Mouse (Mus musculus) forebrain, embryonic 11.5 days (tissue): Measurements from ENCODE around the gene Sept10. TPM values are rescaled to one million over a fixed set of nuclear protein-coding genes. Genes with fewer than 3 reads are reported as not detected.

Experiments
- ATAC-seq: fragments of 200-750 bp; cut with Nextera tagmentation; replicated peaks from 2 replicates; pipeline ENCODE4 v1.8.0; 2017; ENCODE audit warnings: moderate TSS enrichment; ENCODE audit not compliant: low FRiP score
- DNase-seq: peaks from one replicate; pipeline ENCODE4 v3.0.0-alpha.2; 2017; ENCODE audit warnings: low spot score
- H3K27ac ChIP-seq: fragments of 300-500 bp; sonication (generic); 2 replicates; pipeline ENCODE4 v1.5.1; 2014; ENCODE audit warnings: low read depth, low read length
- H3K27me3 ChIP-seq: fragments of 300-500 bp; sonication (generic); 2 replicates; pipeline ENCODE4 v1.6.1; 2014; ENCODE audit warnings: mild to moderate bottlenecking, low read length, mixed read lengths; ENCODE audit not compliant: control insufficient read depth, insufficient read depth
- H3K36me3 ChIP-seq: fragments of 300-500 bp; sonication (generic); 2 replicates; pipeline ENCODE4 v1.6.1; 2014; ENCODE audit warnings: mild to moderate bottlenecking, low read length, moderate library complexity, mixed read lengths; ENCODE audit not compliant: control insufficient read depth, insufficient read depth
- H3K4me1 ChIP-seq: fragments of 300-500 bp; sonication (generic); replicated peaks from 2 replicates; pipeline ENCODE4 v1.6.1; 2014; ENCODE audit warnings: low read length, mixed read lengths; ENCODE audit not compliant: control insufficient read depth, insufficient read depth
- H3K4me2 ChIP-seq: fragments of 300-500 bp; sonication (generic); 2 replicates; pipeline ENCODE4 v1.6.1; 2014; ENCODE audit warnings: low read depth, mild to moderate bottlenecking, low read length, moderate library complexity, mixed read lengths; ENCODE audit not compliant: severe bottlenecking
- H3K4me3 ChIP-seq: fragments of 300-500 bp; sonication (generic); 2 replicates; pipeline ENCODE4 v1.5.1; 2014; ENCODE audit warnings: low read depth, low read length
- H3K9ac ChIP-seq: fragments of 300-500 bp; sonication (generic); 2 replicates; pipeline ENCODE4 v1.6.1; 2014; ENCODE audit warnings: low read length
- H3K9me3 ChIP-seq: fragments of 300-500 bp; sonication (generic); 2 replicates; pipeline ENCODE4 v1.6.1; 2016; ENCODE audit warnings: low read length, mixed read lengths; ENCODE audit not compliant: control insufficient read depth
- WGBS: fragments of 180-500 bp; shearing (Covaris S2); extraction: QIAGEN DNeasy Blood & Tissue Kit; methylation state at CpG from one replicate; pipeline ENCODE4 v1.1.7; 2014; 5-methylcytosine and 5-hydroxymethylcytosine counted together
- polyA plus RNA-seq: library from polyadenylated mRNA; unstranded; fragments of >200 nt; fragmentation: Nextera tagmentation; extraction: Ambion mirVana; gene quantifications from 2 replicates; pipeline ENCODE4 v1.2.1, GENCODE M21; 2014

The Sept10 gene
- polyA plus RNA-seq, 1 experiment from 2014 or later: 37.3 TPM

- Histone ChIP-seq H3K4me3 (no peak overlapping the region), H3K4me1 (no peaks in the 10 kb centered on the region), H3K9me3 (no peaks in the 10 kb centered on the region), H3K36me3 (no peaks in the 10 kb centered on the region; the same call in 1 of the 2 replicates), H3K27ac (no peak overlapping the region), H3K4me2 (no peak overlapping the region), H3K27me3 (no peaks in the 10 kb centered on the region), H3K9ac (no peak overlapping the region)
- DNase-seq (no peak), ATAC-seq (no peak)
- 75% methylated on average over 3 of the region's 3 CpGs for WGBS
Observed at GRCm38 (mm10) chr10:59171042-59171441, 50.6 kb downstream of the Sept10 start.

- ATAC-seq: peak; percentile 61; the same call in 1 of the 2 replicates
- no peaks in the 10 kb centered on the region for H3K4me1 ChIP-seq
- no peaks in the 10 kb centered on the region for H3K9me3 ChIP-seq
- no peak overlapping the region for H3K4me3 ChIP-seq
- no peaks in the 10 kb centered on the region for H3K27me3 ChIP-seq
- no peaks in the 10 kb centered on the region for H3K36me3 ChIP-seq
- no peak overlapping the region for H3K4me2 ChIP-seq
- WGBS: 76% methylated on average over 14 of the region's 14 CpGs
- DNase-seq: no peak
- no peak overlapping the region for H3K27ac ChIP-seq
- no peak overlapping the region for H3K9ac ChIP-seq
Observed at GRCm38 (mm10) chr10:59166104-59166944, 55.3 kb downstream of the Sept10 start.

GRCm38 (mm10) chr10:59162185-59162897, 59.3 kb downstream of the Sept10 start:
- no peak overlapping the region for H3K4me2 ChIP-seq
- H3K9ac ChIP-seq: no peak overlapping the region
- H3K27ac ChIP-seq: no peak overlapping the region
- whole genome bisulfite sequencing: 70% methylated on average over 4 of the region's 4 CpGs
- H3K9me3 ChIP-seq: no peaks in the 10 kb centered on the region
- H3K27me3 ChIP-seq: no peaks in the 10 kb centered on the region
- H3K4me3 ChIP-seq: no peak overlapping the region
- no peaks in the 10 kb centered on the region for H3K36me3 ChIP-seq
- ATAC-seq (no peak), DNase-seq (no peak)
- H3K4me1 ChIP-seq: no peaks in the 10 kb centered on the region

DNA sequence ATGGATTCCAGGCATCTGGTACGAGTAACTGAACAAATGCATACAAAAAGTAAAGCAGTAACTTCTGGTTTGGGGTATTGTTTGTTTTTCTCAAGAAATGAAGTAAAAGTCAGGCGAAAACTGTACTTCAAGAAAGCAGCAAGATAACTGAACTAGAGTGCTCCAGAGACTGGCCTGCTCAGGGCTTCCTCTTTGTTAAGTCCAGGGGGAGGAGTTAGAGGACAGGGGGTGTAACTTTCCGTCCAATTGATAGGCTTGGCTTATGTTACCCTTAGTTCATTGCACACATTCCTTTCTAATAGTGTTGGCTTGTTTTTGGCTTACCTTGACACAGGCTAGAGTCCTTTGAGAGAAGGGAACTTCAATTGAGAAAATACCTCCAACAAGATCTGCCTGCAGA, 63.0 kb downstream of the Sept10 start:
- Histone ChIP-seq H3K27ac (no peak overlapping the region), H3K4me2 (no peak overlapping the region), H3K4me3 (no peak overlapping the region), H3K27me3 (no peaks in the 10 kb centered on the region), H3K9ac (no peak overlapping the region), H3K9me3 (no peaks in the 10 kb centered on the region), H3K36me3 (no peaks in the 10 kb centered on the region), H3K4me1 (no peaks in the 10 kb centered on the region)
- no peak for DNase-seq
- no peak for ATAC-seq
- 75% methylated on average over 3 of the region's 3 CpGs for WGBS

DNA sequence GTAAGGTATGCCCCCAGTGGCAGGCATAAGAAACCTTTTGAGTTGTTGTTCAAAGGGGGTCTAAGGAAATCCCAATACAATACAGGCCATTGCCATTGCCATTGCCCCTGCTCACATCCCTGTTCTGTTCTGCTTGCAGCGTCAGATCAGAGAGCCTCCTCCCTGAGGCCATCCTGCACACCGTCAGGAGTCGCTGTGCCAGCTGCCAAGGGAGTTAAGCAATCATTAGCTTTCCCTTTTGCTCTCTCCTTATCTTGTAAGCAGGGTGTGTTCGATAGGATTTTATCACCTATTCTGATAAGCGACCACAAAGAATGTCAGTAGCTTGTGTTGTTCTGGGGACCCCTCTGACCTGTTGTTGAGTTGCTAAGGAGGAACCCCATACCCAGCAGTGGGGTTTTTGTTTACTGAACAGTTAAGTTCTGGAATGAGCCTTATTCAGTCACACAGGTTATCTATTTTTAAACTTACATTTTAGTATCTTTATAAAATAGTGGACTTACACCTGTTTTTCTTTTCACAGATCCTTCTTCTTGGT, 69.0 kb downstream of the Sept10 start:
- ATAC-seq (no peak), DNase-seq (no peak)
- Histone ChIP-seq H3K4me2 (no peak overlapping the region), H3K4me3 (no peak overlapping the region), H3K9me3 (no peaks in the 10 kb centered on the region), H3K4me1 (no peaks in the 10 kb centered on the region), H3K27me3 (no peaks in the 10 kb centered on the region), H3K9ac (no peak overlapping the region), H3K36me3 (no peaks in the 10 kb centered on the region), H3K27ac (no peak overlapping the region)
- 80% methylated on average over 5 of the region's 5 CpGs for WGBS

- Histone ChIP-seq H3K9ac (no peak overlapping the region), H3K36me3 (no peaks in the 10 kb centered on the region), H3K27me3 (no peaks in the 10 kb centered on the region), H3K27ac (no peak overlapping the region), H3K9me3 (no peaks in the 10 kb centered on the region), H3K4me3 (no peak overlapping the region), H3K4me2 (no peak overlapping the region), H3K4me1 (no peaks in the 10 kb centered on the region)
- ATAC-seq: no peak
- DNase-seq: no peak
- WGBS: 87% methylated on average over 10 of the region's 10 CpGs
Observed at GRCm38 (mm10) chr10:59150938-59151657, 70.5 kb downstream of the Sept10 start.

- ATAC-seq (peak; percentile 67), DNase-seq (peak; percentile 57)
- Histone ChIP-seq H3K27me3 (no peaks in the 10 kb centered on the region), H3K4me1 (no peaks in the 10 kb centered on the region), H3K4me2 (no peak overlapping the region), H3K4me3 (no peak overlapping the region), H3K9ac (no peak overlapping the region), H3K36me3 (no peaks in the 10 kb centered on the region), H3K27ac (no peak overlapping the region), H3K9me3 (no peaks in the 10 kb centered on the region)
- WGBS: 13% methylated on average over 8 of the region's 8 CpGs
Observed at GRCm38 (mm10) chr10:59149956-59150383, 71.7 kb downstream of the Sept10 start.

DNA sequence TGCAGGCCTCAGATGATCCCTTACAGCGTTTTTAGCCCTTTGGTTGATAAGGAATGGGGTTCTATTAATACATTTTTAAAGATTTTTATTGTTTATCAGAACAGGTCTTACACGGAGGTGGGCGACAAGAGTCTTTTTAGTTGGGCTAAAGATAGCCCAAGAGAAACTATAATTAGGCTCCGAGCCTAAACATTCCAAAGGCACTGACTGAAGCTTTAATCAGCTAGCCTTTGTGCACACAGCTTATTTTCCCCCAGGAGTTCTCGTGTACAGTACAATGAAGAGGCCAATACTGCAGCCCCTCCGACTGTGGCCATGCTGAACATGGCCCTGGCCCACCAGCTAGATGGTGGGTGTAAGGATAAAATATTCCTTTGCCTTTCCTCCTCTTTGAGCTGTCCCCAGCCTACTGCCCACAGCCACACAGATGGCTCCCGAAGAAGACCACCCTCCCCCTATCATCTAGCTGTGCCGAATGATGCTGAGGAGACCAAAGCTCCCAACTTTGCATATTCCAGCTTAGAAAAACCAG, 88.1 kb downstream of the Sept10 start:
- H3K4me2 ChIP-seq: no peak overlapping the region
- ATAC-seq (no peak; the same call in 1 of the 2 replicates), DNase-seq (no peak)
- no peaks in the 10 kb centered on the region for H3K36me3 ChIP-seq
- no peak overlapping the region for H3K27ac ChIP-seq
- no peak overlapping the region for H3K9ac ChIP-seq
- no peaks in the 10 kb centered on the region for H3K9me3 ChIP-seq
- H3K27me3 ChIP-seq: no peaks in the 10 kb centered on the region
- no peak overlapping the region for H3K4me3 ChIP-seq
- 0 out of 2 replicates have a peak, but pooled peaks cover 3% of the 10 kb centered on the region for H3K4me1 ChIP-seq
- WGBS: 52% methylated on average over 8 of the region's 8 CpGs
